Mouse (Mus musculus) C2C12 (cell line): ENCODE data around the gene Supt5. TPM values are rescaled to one million over a fixed set of nuclear protein-coding genes. Genes with fewer than 3 reads are reported as not detected.
"Not testable (repeated sequence)": the region's sequence is repeated elsewhere in the genome, so short reads cannot be mapped to it uniquely, and the experiment has no call there.

Source experiments
- H3K27me3 ChIP-seq: one replicate; pipeline ENCODE4 v1.6.1; 2011; ENCODE audit not compliant: control insufficient read depth, insufficient read depth, insufficient read length
- H3K36me3 ChIP-seq: one replicate; pipeline ENCODE4 v1.6.1; 2011; ENCODE audit not compliant: control insufficient read depth, insufficient read depth
- H3K4me3 ChIP-seq: one replicate; pipeline ENCODE4 v1.5.1; 2011; ENCODE audit warnings: mild to moderate bottlenecking, control low read depth; ENCODE audit not compliant: poor library complexity, insufficient read depth, severe bottlenecking
- H3K79me2 ChIP-seq: one replicate; pipeline ENCODE4 v1.6.1; 2011; ENCODE audit not compliant: control insufficient read depth, insufficient read depth
- H3K79me3 ChIP-seq: one replicate; pipeline ENCODE4 v1.6.1; 2011; ENCODE audit warnings: low read depth, control low read depth
- H3ac ChIP-seq: one replicate; pipeline ENCODE3; 2011; ENCODE audit warnings: low read depth; ENCODE audit not compliant: control insufficient read depth, insufficient read length
- CEBPB ChIP-seq: IDR thresholded peaks from one replicate; pipeline ENCODE4 v1.6.1; 2011; ENCODE audit warnings: low read depth, mild to moderate bottlenecking, control low read depth, moderate library complexity
- CTCF ChIP-seq: IDR thresholded peaks from one replicate; pipeline ENCODE4 v1.5.1; 2011; ENCODE audit not compliant: control insufficient read depth, insufficient read depth, insufficient read length
- FOSL1 ChIP-seq: IDR thresholded peaks from one replicate; pipeline ENCODE4 v1.8.0; 2011; ENCODE audit warnings: mild to moderate bottlenecking, low read length; ENCODE audit not compliant: poor library complexity, insufficient read depth, severe bottlenecking
- MAX ChIP-seq: IDR thresholded peaks from one replicate; pipeline ENCODE4 v1.6.1; 2011; ENCODE audit warnings: mild to moderate bottlenecking, control low read depth
- MYOD1 ChIP-seq: IDR thresholded peaks from one replicate; pipeline ENCODE4 v1.6.1; 2011; ENCODE audit warnings: low read depth; ENCODE audit not compliant: control insufficient read depth, insufficient read length
- MYOG ChIP-seq: IDR thresholded peaks from one replicate; pipeline ENCODE4 v1.6.1; 2011; ENCODE audit not compliant: control insufficient read depth, insufficient read length; ENCODE audit errors: extremely low read depth
- USF1 ChIP-seq: IDR thresholded peaks from one replicate; pipeline ENCODE4 v1.6.1; 2011; ENCODE audit warnings: low read depth, mild to moderate bottlenecking, control low read depth, moderate library complexity
- long read RNA-seq, 2 experiments: library from polyadenylated mRNA; unstranded; transcript quantifications; one replicate each; pipeline ENCODE4 v2.0.0; 2019 to 2020
- polyA plus RNA-seq: library from polyadenylated mRNA; unstranded; fragments of >200 nt; fragmentation: generic; extraction: Trizol; gene quantifications from one replicate; pipeline ENCODE4 v1.2.1, GENCODE M21; 2012; ENCODE audit warnings: missing spikeins

Supt5 gene
- 82.4 TPM for polyA plus RNA-seq
- long read RNA-seq, experiment 1, partial matches to known transcripts = 19 of 19 reads
- long read RNA-seq, experiment 1, other reads (novel, unspliced or antisense) = 0 of 19 reads
- long read RNA-seq, experiment 2, partial matches to known transcripts = 45 of 56 reads
- long read RNA-seq, experiment 2, other reads (novel, unspliced or antisense) = 11 of 56 reads

DNA sequence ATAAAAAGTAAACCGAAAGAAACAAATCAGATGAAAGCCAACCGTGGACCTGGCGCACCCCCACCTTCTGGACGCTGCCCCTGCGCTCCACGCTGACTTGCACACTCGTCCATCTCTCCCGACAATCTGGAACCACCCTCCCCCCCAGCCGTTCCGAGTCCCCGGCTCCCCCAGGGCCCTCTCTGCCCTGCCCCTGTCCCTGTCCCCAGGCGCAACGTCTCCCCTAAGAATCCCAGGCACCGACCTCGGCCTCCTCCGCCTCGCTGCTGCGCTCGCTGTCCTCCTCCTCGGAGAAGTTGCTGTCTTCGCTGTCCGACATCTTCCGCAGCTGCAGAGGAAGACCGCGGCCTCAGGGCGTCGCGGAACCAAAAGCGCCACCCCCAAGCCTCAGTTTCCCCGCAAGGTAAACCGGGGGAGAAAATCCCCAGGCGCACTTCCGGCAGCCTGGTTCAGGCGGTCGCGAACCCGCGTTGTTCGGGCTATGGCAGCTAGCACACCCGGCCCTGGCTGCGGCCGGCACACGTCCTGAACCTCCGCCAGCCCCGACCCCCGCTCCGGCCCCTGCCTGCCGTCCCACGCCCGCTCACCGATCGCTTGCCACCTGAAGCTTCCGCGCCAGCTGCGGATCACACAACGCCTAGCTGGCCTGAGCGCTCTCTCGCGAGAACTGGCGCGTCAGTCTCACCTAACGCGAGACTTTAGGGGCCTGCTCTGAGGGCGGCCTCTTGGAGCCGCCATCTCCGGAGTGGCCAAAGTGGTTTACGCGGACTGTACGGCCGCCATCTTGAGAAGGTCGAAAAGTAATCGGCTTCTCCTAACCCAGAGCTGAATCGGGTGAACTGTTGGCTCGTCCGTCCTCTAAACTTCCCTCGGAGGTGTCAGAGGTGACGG is at the start of gene Supt5:
Gene Supt5, minus strand, starts transcription at position 639 of the 891 bp plus-strand sequence.
- no peak for TF ChIP-seq FOSL1
- no peak for TF ChIP-seq MYOG
- TF ChIP-seq MYOD1 = no peak
- TF ChIP-seq MAX = no peak
- H3K79me2 ChIP-seq = peaks cover 53% of the 10 kb centered on the region
- H3K4me3 ChIP-seq = peak within 1 kb of the TSS; percentile 92
- peaks cover 15% of the 10 kb centered on the region for H3K36me3 ChIP-seq
- H3K27me3 ChIP-seq = no peaks in the 10 kb centered on the region
- H3ac ChIP-seq = peak within 1 kb of the TSS; percentile 80
- H3K79me3 ChIP-seq = peaks cover 44% of the 10 kb centered on the region

DNA sequence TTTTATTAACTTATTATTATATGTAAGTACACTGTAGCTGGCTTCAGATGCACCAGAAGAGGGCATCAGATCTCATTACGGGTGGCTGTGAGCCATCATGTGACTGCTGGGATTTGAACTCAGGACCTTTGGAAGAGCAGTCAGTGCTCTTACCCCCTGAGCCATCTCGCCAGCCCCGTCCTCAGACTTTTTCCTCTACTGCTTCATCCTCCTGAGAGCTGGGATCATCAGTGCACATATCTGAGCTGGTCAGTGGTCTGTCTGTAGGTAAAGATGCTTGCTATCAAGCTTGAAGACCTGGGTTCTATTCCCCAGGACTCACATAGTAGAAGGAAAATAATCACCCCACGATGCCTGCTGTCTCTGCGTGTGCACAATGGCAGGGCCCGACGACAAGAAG is 48.8 kb upstream of the Supt5 start:
- TF ChIP-seq USF1 = peak; percentile 23
- H3K27me3 ChIP-seq, H3K4me3 ChIP-seq, H3ac ChIP-seq: not testable (repeated sequence)
- peaks cover 23% of the 10 kb centered on the region for H3K79me2 ChIP-seq
- H3K79me3 ChIP-seq = peaks cover 14% of the 10 kb centered on the region
- peaks cover 31% of the 10 kb centered on the region for H3K36me3 ChIP-seq

DNA sequence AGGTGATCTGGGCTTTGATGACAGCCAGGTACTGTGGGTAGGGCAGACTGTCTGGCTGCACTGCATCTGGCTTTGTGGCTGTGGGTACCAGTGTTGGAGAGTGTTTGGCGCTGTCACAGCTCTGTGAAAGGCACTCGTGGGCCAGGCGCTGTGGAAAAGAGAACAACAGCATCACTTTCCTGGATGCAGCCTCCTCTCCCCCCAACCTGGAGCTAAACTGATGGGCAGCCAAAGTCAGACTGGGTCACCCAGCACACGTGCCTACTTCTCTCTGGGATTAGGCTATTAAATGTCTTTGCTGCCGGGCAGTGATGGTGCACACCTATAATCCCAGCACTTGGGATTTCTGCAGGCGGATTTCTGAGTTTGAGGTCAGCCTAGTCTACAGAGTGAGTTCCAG is 48.3 kb upstream of the Supt5 start:
- not testable (repeated sequence) for H3K27me3 ChIP-seq, H3ac ChIP-seq, H3K4me3 ChIP-seq
- H3K79me2 ChIP-seq = peaks cover 19% of the 10 kb centered on the region
- peaks cover 11% of the 10 kb centered on the region for H3K79me3 ChIP-seq
- H3K36me3 ChIP-seq = peaks cover 31% of the 10 kb centered on the region

DNA sequence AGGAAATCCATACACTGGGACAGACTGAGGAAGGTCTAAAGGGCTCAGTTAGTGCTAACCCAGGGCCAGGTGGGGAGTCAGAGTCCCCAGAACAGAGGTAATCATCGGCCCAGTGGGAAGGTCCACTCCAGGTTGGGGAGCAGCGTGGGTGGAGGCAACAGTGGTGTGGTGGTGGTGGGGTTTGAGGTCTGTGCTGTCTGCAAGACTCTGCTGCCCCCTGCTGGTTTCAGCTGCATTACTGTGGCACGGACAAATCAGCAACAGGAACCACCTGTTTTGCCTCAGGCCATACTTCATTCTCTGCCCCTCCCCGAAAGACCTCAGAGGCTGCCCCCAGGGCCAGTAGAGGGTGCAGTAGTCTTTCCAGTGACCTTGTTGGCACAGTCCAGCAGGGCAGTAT is 47.9 kb upstream of the Supt5 start:
- H3K79me2 ChIP-seq = peaks cover 15% of the 10 kb centered on the region

DNA sequence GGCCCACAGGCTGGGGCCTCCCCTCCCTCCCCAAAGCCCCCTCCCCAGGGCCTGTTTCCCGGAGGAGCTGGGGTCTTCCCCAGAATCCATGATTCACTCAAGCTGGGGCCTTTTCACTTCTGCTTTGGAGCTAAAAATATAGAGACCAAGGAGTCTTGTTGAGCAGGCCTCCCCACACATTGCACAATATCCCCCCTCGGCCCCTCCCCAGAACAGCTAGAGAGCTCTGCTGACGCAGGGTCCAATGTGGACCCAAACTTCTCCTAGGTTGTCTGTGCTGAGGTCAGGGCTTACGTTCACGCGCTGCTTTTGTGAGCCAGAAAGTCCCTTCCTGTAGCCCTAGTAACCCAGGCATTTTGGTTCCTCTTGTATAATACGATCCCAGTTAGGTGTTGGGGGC is 47.5 kb upstream of the Supt5 start:
- H3K27me3 ChIP-seq = no peaks in the 10 kb centered on the region
- peaks cover 6% of the 10 kb centered on the region for H3K79me3 ChIP-seq
- peaks cover 10% of the 10 kb centered on the region for H3K79me2 ChIP-seq
- TF ChIP-seq MYOD1 (no peak), FOSL1 (no peak), MAX (no peak)
- peaks cover 31% of the 10 kb centered on the region for H3K36me3 ChIP-seq
- H3K4me3 ChIP-seq = no peak overlapping the region
- no peak overlapping the region for H3ac ChIP-seq

More for the DNA sequence above, 47.9 kb upstream of the Supt5 start:
- H3K4me3 ChIP-seq = no peak overlapping the region
- peaks cover 7% of the 10 kb centered on the region for H3K79me3 ChIP-seq
- no peak overlapping the region for H3ac ChIP-seq
- H3K36me3 ChIP-seq = peaks cover 31% of the 10 kb centered on the region
- H3K27me3 ChIP-seq = no peaks in the 10 kb centered on the region
- TF ChIP-seq USF1 (no peak), CTCF (peak; percentile 91), FOSL1 (no peak), CEBPB (no peak), MYOD1 (peak; percentile 53), MAX (no peak), MYOG (no peak)

DNA sequence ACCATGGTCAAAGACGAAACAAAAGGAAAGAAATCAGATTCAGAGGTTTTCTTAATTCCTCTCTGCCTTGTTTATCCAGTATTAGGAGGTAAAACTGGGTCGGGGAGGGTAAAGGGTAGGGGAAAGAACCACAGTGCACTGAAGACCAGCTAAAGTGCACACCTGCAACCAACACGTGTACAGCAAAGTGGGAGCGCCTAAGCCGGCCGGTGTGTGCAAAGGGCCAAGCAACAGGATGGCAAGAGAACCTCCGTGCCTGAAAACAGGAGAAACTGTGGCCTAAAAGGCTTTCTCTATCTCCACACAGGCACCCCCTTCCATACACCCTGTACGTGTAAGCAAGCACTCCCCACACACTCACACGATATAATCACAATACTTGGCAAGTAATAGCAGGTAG is 46.6 kb upstream of the Supt5 start:
- TF ChIP-seq MYOG (no peak), FOSL1 (no peak), USF1 (no peak), CTCF (no peak), MYOD1 (no peak), CEBPB (no peak), MAX (no peak)
- Histone ChIP-seq H3ac (no peak overlapping the region), H3K79me2 (peaks cover 2% of the 10 kb centered on the region), H3K4me3 (no peak overlapping the region), H3K36me3 (peaks cover 26% of the 10 kb centered on the region), H3K79me3 (peaks cover 3% of the 10 kb centered on the region), H3K27me3 (no peaks in the 10 kb centered on the region)
